Mouse (Mus musculus) erythroblast, embryonic 14.5 days (primary cell): Measurements from ENCODE around the gene Rbm20.

Source experiments
- GATA1 ChIP-seq: IDR thresholded peaks from 2 replicates; pipeline ENCODE4 v1.6.1; 2012; ENCODE audit warnings: low read length, inconsistent platforms, mixed read lengths
- TAL1 ChIP-seq: IDR thresholded peaks from 3 replicates; pipeline ENCODE4 v1.6.1; 2012; ENCODE audit warnings: low read length, inconsistent platforms, mixed read lengths

- no peak for TF ChIP-seq TAL1
- TF ChIP-seq GATA1, result no peak
Measured at GRCm38 (mm10) chr19:53708401-53708800, 31.3 kb downstream of the Rbm20 start.
